Mouse (Mus musculus): Measurements from ENCODE around the gene Rev3l.
"Not testable (repeated sequence)": the region's sequence is repeated elsewhere in the genome, so short reads cannot be mapped to it uniquely, and the experiment has no call there.

The Rev3l gene

GRCm38 (mm10) chr10:39785241-39785640 is 53.3 kb downstream of the Rev3l start:
- no peak for DNase-seq

GRCm38 (mm10) chr10:39793295-39793694 is 61.4 kb downstream of the Rev3l start:
- DNase-seq: no peak

GRCm38 (mm10) chr10:39811507-39811906 is 79.6 kb downstream of the Rev3l start:
- peak; percentile 6 to 24 for DNase-seq

GRCm38 (mm10) chr10:39842621-39843020 is 110.7 kb downstream of the Rev3l start:
- DNase-seq: no peak

GRCm38 (mm10) chr10:39865509-39865908 is 133.6 kb downstream of the Rev3l start:
- DNase-seq: no peak

- DNase-seq: no peak
Observed at GRCm38 (mm10) chr10:39888621-39889020, 156.7 kb downstream of the Rev3l start.

GRCm38 (mm10) chr10:39893702-39894697 is 162.1 kb downstream of the Rev3l start:
- DNase-seq: no peak

- no peak for DNase-seq
Observed at GRCm38 (mm10) chr10:39896503-39896902, 164.6 kb downstream of the Rev3l start.

GRCm38 (mm10) chr10:39898874-39899371 is 167.0 kb downstream of the Rev3l start, which contains the start of gene Mfsd4b4:
Mfsd4b4 (minus strand) TSS chr10:39899238.
- DNase-seq: peak; percentile 89 to 93

GRCm38 (mm10) chr10:39904191-39904590 is 172.3 kb downstream of the Rev3l start:
- DNase-seq: no peak

GRCm38 (mm10) chr10:39906799-39907658 is 175.1 kb downstream of the Rev3l start:
- no peak for DNase-seq

GRCm38 (mm10) chr10:39908768-39909441 is 177.0 kb downstream of the Rev3l start:
- DNase-seq: no peak

GRCm38 (mm10) chr10:39912616-39913015 is 180.7 kb downstream of the Rev3l start:
- no peak for DNase-seq

GRCm38 (mm10) chr10:39924556-39924955 is 192.6 kb downstream of the Rev3l start:
- not testable (repeated sequence) for DNase-seq

Data from lung, adult 18-20 months (tissue).